Mouse (Mus musculus): ENCODE results near the gene Gm37240. TPM values are rescaled to one million over a fixed set of nuclear protein-coding genes. Genes with fewer than 3 reads are reported as not detected.

Gene Gm37240
- total RNA-seq, 1 experiment = 1.2 TPM

GRCm38 (mm10) chr3:85145076-85145475, 742.2 kb downstream of the Gm37240 start:
- TF ChIP-seq CHD2 (IDR thresholded peaks at IDR 0.05; ENCODE audit: low read depth, low read length) = no peak
- TF ChIP-seq HCFC1 (IDR thresholded peaks at IDR 0.05; ENCODE audit: borderline replicate concordance, insufficient read depth, low read length) = no peak
- no peak for TF ChIP-seq ZNF384 (IDR thresholded peaks at IDR 0.05; ENCODE audit: low read depth, low read length)
- TF ChIP-seq ZC3H11A (IDR thresholded peaks at IDR 0.05; ENCODE audit: borderline replicate concordance, low read depth, low read length) = no peak
- no peak for TF ChIP-seq MAFK (IDR thresholded peaks at IDR 0.05; ENCODE audit: insufficient read depth, low read depth, low read length)
- Histone ChIP-seq H3K9ac (ENCODE audit: insufficient read depth, low read depth, low read length, poor library complexity, severe bottlenecking) (no peak overlapping the region), H3K4me1 (ENCODE audit: control insufficient read depth in 2 of 2, insufficient read depth in 2 of 2, low read length in 2 of 2, poor library complexity in 1 of 2) (peaks cover 0 to 2% of the 10 kb centered on the region in 2 experiments; a peak in 1 of 4 replicates), H3K27ac (ENCODE audit: insufficient read depth, low read depth, low read length, poor library complexity, severe bottlenecking) (no peak overlapping the region), H3K9me3 (ENCODE audit: control insufficient read depth, insufficient read depth, low read depth, low read length) (no peaks in the 10 kb centered on the region), H3K36me3 (ENCODE audit: control insufficient read depth, insufficient read depth, low read length, poor library complexity, severe bottlenecking) (no peaks in the 10 kb centered on the region), H3K4me3 (ENCODE audit: insufficient read depth in 1 of 2, low read depth in 1 of 2, low read length in 2 of 2, poor library complexity in 1 of 2, severe bottlenecking in 1 of 2) (no peak overlapping the region)
- in situ Hi-C loops (cut with MboI; ENCODE audit: low sequenced_read_pairs in 2 of 2, unreplicated experiment in 2 of 2) = no loop called here
- DNase-seq (ENCODE audit: low read depth, low spot score) = no peak

GRCm38 (mm10) chr3:85144425-85144824, 742.9 kb downstream of the Gm37240 start:
- Histone ChIP-seq H3K27ac (ENCODE audit: insufficient read depth, low read depth, low read length, poor library complexity, severe bottlenecking) (no peak overlapping the region), H3K4me3 (ENCODE audit: insufficient read depth in 1 of 2, low read depth in 1 of 2, low read length in 2 of 2, poor library complexity in 1 of 2, severe bottlenecking in 1 of 2) (no peak overlapping the region), H3K9ac (ENCODE audit: insufficient read depth, low read depth, low read length, poor library complexity, severe bottlenecking) (no peak overlapping the region), H3K36me3 (ENCODE audit: control insufficient read depth, insufficient read depth, low read length, poor library complexity, severe bottlenecking) (no peaks in the 10 kb centered on the region), H3K9me3 (ENCODE audit: control insufficient read depth, insufficient read depth, low read depth, low read length) (no peaks in the 10 kb centered on the region), H3K4me1 (ENCODE audit: control insufficient read depth in 2 of 2, insufficient read depth in 2 of 2, low read length in 2 of 2, poor library complexity in 1 of 2) (peaks cover 0 to 2% of the 10 kb centered on the region in 2 experiments; a peak in 1 of 4 replicates)
- no peak for DNase-seq (ENCODE audit: low read depth, low spot score)
- in situ Hi-C loops (cut with MboI; ENCODE audit: low sequenced_read_pairs in 2 of 2, unreplicated experiment in 2 of 2) = no loop called here
- TF ChIP-seq MAFK (IDR thresholded peaks at IDR 0.05; ENCODE audit: insufficient read depth, low read depth, low read length) (no peak), HCFC1 (IDR thresholded peaks at IDR 0.05; ENCODE audit: borderline replicate concordance, insufficient read depth, low read length) (no peak), ZNF384 (IDR thresholded peaks at IDR 0.05; ENCODE audit: low read depth, low read length) (no peak), ZC3H11A (IDR thresholded peaks at IDR 0.05; ENCODE audit: borderline replicate concordance, low read depth, low read length) (no peak)

GRCm38 (mm10) chr3:85140488-85140887, 746.8 kb downstream of the Gm37240 start:
- in situ Hi-C loops (cut with MboI; ENCODE audit: low sequenced_read_pairs in 2 of 2, unreplicated experiment in 2 of 2) = no loop called here
- no peak overlapping the region for H3K27ac ChIP-seq (ENCODE audit: insufficient read depth, low read depth, low read length, poor library complexity, severe bottlenecking)
- no peaks in the 10 kb centered on the region for H3K36me3 ChIP-seq (ENCODE audit: control insufficient read depth, insufficient read depth, low read length, poor library complexity, severe bottlenecking)

GRCm38 (mm10) chr3:85138407-85138806, 748.9 kb downstream of the Gm37240 start:
- TF ChIP-seq HCFC1 (IDR thresholded peaks at IDR 0.05; ENCODE audit: borderline replicate concordance, insufficient read depth, low read length) (no peak), ZC3H11A (IDR thresholded peaks at IDR 0.05; ENCODE audit: borderline replicate concordance, low read depth, low read length) (no peak), CHD2 (IDR thresholded peaks at IDR 0.05; ENCODE audit: low read depth, low read length) (no peak), ZNF384 (IDR thresholded peaks at IDR 0.05; ENCODE audit: low read depth, low read length) (no peak), MAFK (IDR thresholded peaks at IDR 0.05; ENCODE audit: insufficient read depth, low read depth, low read length) (no peak)
- no peak overlapping the region for H3K4me3 ChIP-seq (ENCODE audit: insufficient read depth in 1 of 2, low read depth in 1 of 2, low read length in 2 of 2, poor library complexity in 1 of 2, severe bottlenecking in 1 of 2)
- no peak overlapping the region for H3K9ac ChIP-seq (ENCODE audit: insufficient read depth, low read depth, low read length, poor library complexity, severe bottlenecking)
- no peaks in the 10 kb centered on the region for H3K9me3 ChIP-seq (ENCODE audit: control insufficient read depth, insufficient read depth, low read depth, low read length)
- no peak overlapping the region for H3K27ac ChIP-seq (ENCODE audit: insufficient read depth, low read depth, low read length, poor library complexity, severe bottlenecking)
- in situ Hi-C loops (cut with MboI; ENCODE audit: low sequenced_read_pairs in 2 of 2, unreplicated experiment in 2 of 2) = no loop called here
- no peaks in the 10 kb centered on the region for H3K36me3 ChIP-seq (ENCODE audit: control insufficient read depth, insufficient read depth, low read length, poor library complexity, severe bottlenecking)
- no peak for DNase-seq (ENCODE audit: low read depth, low spot score)
- H3K4me1 ChIP-seq (ENCODE audit: control insufficient read depth in 2 of 2, insufficient read depth in 2 of 2, low read length in 2 of 2, poor library complexity in 1 of 2) = no peaks in the 10 kb centered on the region; a peak in 1 of 4 replicates

More at GRCm38 (mm10) chr3:85140488-85140887, 746.8 kb downstream of the Gm37240 start:
- no peak for TF ChIP-seq CHD2 (IDR thresholded peaks at IDR 0.05; ENCODE audit: low read depth, low read length)
- no peak for TF ChIP-seq ZNF384 (IDR thresholded peaks at IDR 0.05; ENCODE audit: low read depth, low read length)
- TF ChIP-seq HCFC1 (IDR thresholded peaks at IDR 0.05; ENCODE audit: borderline replicate concordance, insufficient read depth, low read length) = no peak
- TF ChIP-seq MAFK (IDR thresholded peaks at IDR 0.05; ENCODE audit: insufficient read depth, low read depth, low read length) = no peak
- no peak for TF ChIP-seq ZC3H11A (IDR thresholded peaks at IDR 0.05; ENCODE audit: borderline replicate concordance, low read depth, low read length)
- Histone ChIP-seq H3K4me3 (ENCODE audit: insufficient read depth in 1 of 2, low read depth in 1 of 2, low read length in 2 of 2, poor library complexity in 1 of 2, severe bottlenecking in 1 of 2) (no peak overlapping the region), H3K4me1 (ENCODE audit: control insufficient read depth in 2 of 2, insufficient read depth in 2 of 2, low read length in 2 of 2, poor library complexity in 1 of 2) (no peaks in the 10 kb centered on the region; a peak in 1 of 4 replicates), H3K9me3 (ENCODE audit: control insufficient read depth, insufficient read depth, low read depth, low read length) (no peaks in the 10 kb centered on the region), H3K9ac (ENCODE audit: insufficient read depth, low read depth, low read length, poor library complexity, severe bottlenecking) (no peak overlapping the region)
- DNase-seq (ENCODE audit: low read depth, low spot score) = peak; percentile 36

- H3K4me3 ChIP-seq (ENCODE audit: insufficient read depth in 1 of 2, low read depth in 1 of 2, low read length in 2 of 2, poor library complexity in 1 of 2, severe bottlenecking in 1 of 2) = no peak overlapping the region
- no peaks in the 10 kb centered on the region for H3K36me3 ChIP-seq (ENCODE audit: control insufficient read depth, insufficient read depth, low read length, poor library complexity, severe bottlenecking)
- H3K4me1 ChIP-seq (ENCODE audit: control insufficient read depth in 2 of 2, insufficient read depth in 2 of 2, low read length in 2 of 2, poor library complexity in 1 of 2) = no peaks in the 10 kb centered on the region; a peak in 1 of 4 replicates
- in situ Hi-C loops (cut with MboI; ENCODE audit: low sequenced_read_pairs in 2 of 2, unreplicated experiment in 2 of 2) = no loop called here
- no peak for TF ChIP-seq MAFK (IDR thresholded peaks at IDR 0.05; ENCODE audit: insufficient read depth, low read depth, low read length)
- TF ChIP-seq HCFC1 (IDR thresholded peaks at IDR 0.05; ENCODE audit: borderline replicate concordance, insufficient read depth, low read length) = no peak
- no peak for TF ChIP-seq ZC3H11A (IDR thresholded peaks at IDR 0.05; ENCODE audit: borderline replicate concordance, low read depth, low read length)
- no peak for TF ChIP-seq CHD2 (IDR thresholded peaks at IDR 0.05; ENCODE audit: low read depth, low read length)
- no peak for TF ChIP-seq ZNF384 (IDR thresholded peaks at IDR 0.05; ENCODE audit: low read depth, low read length)
- no peaks in the 10 kb centered on the region for H3K9me3 ChIP-seq (ENCODE audit: control insufficient read depth, insufficient read depth, low read depth, low read length)
- no peak overlapping the region for H3K9ac ChIP-seq (ENCODE audit: insufficient read depth, low read depth, low read length, poor library complexity, severe bottlenecking)
- no peak overlapping the region for H3K27ac ChIP-seq (ENCODE audit: insufficient read depth, low read depth, low read length, poor library complexity, severe bottlenecking)
- DNase-seq (ENCODE audit: low read depth, low spot score) = no peak
These were observed 753.8 kb downstream of the Gm37240 start for GRCm38 (mm10) chr3:85133561-85133960.

Measured in ES-E14 (cell line).